Mouse (Mus musculus) liver, adult 2 months (tissue): ENCODE results near the gene Spg11.

Experiments
- CTCF ChIP-seq: fragments of 200-500 bp; IDR thresholded peaks from 2 replicates; pipeline ENCODE4 v1.5.1; 2011; ENCODE audit warnings: low read depth, low read length, control low read depth
- POLR2A ChIP-seq: fragments of 200-500 bp; IDR thresholded peaks from 2 replicates; pipeline ENCODE4 v1.6.1; 2011; ENCODE audit warnings: low read length, control low read depth; ENCODE audit not compliant: insufficient read depth; ENCODE audit errors: extremely low read depth

DNA sequence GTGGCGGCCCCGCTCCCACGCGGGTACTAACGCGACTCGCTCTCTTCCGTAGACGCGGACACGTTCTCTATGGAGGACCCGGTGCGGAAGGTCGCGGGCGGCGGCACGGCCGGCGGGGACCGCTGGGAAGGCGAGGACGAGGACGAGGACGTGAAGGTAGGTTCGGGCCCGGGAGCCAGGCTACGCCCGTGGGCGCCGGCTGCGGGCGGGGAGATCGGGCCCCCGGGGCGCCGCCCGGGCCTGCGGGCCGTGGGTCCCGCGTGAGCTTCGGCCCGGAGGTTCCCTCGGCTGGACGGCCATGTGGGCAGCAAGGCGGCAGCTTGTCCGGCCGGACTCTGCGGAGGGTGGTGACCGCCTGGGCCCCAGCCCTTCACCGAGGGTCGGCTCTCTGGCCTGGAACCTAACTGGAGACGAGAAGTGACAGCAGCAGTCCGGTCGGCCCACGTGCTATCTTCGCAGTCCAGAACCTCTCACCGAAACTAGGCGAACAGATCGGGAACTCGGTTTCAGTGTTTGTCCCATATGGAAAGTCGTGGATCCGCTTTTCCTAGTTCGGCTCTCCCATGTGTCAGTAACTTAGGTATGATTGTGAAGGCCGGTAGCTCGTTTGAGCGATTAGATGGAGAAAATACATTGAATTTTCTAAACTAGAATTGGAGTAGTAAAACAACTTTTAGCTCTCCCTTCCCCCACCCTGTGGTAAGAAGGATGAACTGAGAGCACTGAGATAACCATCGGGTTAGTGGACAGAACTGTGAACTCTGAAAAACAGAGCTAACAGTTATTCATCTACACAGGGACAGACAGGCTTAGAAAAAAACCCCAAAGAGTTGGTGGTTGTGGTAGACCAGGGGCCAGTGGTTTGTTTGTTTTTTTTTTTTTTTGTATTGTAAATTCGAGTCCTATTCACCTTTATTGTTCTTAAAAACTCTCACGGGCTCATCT is 89.2 kb downstream of the Spg11 start:
- TF ChIP-seq CTCF (no peak), POLR2A (no peak)
